Mouse (Mus musculus) forelimb bud, embryonic 11.5 days (tissue): ENCODE measurements around the gene Ddo.

Experiments
- DNase-seq: peaks from one replicate; pipeline ENCODE4 v3.0.0-alpha.2; 2012; ENCODE audit warnings: low read depth, low spot score

The Ddo gene

DNA sequence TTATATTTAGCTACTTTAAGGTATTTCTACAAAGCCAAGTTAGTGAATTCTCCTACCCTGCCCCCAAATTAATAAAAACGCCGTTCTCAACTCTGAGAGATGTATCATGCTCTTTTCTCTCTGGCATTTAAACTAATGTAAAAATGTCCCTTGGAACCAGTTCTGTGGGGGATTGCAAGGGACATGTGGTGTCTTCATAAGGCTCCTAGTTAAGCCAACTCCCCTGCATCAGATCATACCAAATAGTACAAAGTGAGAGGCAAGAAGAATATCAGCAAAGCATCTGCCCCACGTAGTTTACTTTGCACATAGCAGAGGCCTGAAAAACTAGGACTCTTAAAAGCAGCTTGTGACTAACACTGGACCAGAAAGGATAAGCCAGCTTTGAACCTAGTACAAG is 86.9 kb downstream of the Ddo start:
- DNase-seq, result no peak

DNA sequence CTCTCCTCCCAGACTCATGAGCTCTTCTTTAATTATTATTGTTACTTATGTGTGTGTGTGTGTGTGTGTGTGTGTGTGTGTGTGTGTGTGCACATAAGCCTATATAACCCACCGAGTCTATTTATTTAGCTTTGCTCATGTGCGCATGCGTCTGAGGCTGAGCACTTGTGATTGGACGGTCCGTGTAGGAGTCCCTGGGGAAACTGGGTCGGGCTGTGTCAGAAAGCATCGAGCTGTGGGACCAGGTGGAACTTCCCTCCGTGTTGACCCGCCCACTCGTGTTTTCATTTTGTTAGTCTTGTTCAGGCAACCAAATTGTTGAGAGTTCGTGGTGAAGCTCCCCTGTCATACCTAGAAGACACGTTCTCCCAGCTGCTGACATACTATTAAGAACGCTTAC is 88.6 kb downstream of the Ddo start:
- no peak for DNase-seq

DNA sequence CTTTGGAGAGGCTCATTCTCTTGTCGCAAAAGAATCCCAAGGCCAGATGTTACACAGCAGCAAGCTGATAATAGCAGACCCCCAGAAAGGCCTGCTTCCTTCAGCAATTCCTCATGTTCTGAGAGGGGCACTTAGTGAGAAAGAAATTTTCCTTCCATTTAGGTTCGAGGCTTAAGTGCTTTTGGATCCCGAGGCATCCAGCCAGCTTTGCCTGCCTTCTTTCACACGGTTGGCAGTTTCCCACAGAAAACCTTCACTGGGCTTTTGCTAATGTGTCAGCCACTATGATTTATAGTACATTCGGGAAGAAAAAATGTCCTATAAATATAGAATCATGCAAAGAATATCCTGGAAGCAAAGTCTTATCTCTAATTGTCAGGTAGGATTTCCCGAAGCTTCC is 89.3 kb downstream of the Ddo start:
- DNase-seq, result no peak

DNA sequence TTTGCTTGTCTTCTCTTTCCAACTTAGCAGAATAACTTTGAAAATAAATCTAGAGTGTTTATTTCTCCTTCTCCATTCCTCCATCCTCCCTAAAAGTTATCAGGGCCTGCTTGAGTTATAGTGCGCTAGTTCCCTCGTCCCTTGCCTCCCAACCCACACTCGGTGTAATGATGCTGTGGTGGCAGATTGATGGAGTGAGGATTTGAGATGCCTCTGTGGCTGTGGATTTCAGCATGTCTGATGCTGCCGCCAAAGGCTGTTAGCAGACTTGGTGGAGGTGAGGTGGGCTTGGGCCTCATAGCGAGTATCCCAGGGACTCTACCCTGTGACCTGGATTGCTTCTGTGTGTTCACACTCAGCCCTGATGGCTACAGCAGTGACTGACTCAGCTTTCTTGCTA is 91.1 kb downstream of the Ddo start:
- DNase-seq, result no peak

DNA sequence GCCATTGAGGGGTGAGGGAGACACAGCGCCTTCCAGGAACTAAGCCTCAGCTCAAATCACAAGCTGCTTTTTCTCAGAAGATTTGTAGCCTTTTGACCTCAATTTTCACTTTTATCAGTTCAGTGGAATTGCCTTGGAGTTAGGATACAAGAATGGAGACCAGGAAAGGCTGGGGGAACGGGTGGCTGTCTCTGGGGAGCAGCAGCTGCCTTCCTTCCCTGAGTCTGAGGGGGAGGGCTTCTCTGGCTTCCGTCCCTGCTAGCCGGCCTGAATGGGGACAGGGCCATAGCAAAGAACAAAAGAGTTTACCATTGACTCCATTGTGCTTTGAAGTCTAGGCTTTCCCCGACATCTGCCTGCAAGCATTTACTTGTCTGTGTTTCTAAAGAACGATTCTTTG is 94.5 kb downstream of the Ddo start:
- no peak for DNase-seq

DNA sequence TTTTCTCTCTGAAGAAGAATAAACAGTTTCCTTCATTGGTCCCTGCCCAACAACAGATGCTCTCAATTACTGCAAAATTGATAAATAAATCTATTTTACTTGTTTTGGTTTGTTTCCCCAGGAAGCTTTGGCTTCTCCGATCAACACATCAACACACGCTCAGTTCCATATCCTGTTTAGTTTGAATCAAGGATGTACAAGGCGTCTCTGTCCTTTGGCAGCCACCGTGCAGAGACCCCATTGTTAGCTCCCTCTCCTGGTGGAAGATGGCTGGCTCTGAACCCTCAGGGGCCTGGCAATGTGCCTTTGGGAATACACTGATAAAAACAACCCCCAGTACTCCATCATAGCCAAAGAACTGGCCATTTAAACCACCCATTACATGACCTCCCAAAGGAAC is 95.3 kb downstream of the Ddo start:
- no peak for DNase-seq

DNA sequence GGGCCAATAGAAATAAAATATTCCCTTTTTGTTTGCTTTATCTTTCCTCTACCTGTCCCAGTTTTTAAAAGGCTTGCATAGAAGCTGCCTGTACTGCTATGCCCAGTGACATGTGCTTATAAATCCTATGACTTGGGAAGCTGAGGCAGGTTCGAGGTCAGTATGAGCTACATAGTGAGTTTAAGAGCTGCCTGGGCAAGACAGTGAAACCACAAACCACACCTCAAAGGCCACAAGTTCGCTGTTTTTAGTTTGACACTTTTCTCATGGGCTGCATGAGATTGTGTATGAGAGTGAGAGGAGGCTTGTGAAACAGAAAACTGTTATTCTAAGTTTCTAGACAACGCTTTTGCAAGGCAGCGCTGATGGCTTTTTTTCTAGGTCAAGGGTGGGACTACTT is 95.7 kb downstream of the Ddo start:
- DNase-seq, result no peak

DNA sequence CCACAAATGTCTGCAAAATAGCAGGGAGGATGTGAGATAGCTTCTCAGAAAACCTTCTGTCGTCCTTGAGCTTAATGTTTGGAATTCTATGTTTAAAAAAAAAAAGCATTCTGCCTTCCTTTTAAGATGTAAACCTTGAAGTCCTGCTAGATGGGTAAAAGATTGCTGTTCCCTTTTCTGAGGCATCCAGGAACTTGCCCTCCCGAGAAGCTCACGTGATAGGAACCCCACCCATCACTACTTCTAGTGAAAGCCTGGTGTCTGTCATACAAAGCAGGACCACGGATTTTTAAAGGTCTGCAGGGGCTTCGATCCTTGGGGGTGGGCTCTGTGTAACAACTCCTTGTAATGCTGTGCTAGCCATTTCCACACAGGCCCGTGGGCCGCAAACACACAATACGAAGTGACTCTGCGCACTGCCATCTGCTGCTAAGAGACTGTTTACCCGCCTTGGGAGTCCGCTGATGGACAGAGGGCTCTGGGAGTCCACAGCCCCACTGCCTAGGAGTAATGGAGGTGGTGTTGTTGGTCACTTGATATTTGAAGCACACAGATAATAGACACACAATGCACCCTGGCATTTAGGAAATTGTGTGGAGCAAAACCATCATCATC is 96.6 kb downstream of the Ddo start:
- no peak for DNase-seq

DNA sequence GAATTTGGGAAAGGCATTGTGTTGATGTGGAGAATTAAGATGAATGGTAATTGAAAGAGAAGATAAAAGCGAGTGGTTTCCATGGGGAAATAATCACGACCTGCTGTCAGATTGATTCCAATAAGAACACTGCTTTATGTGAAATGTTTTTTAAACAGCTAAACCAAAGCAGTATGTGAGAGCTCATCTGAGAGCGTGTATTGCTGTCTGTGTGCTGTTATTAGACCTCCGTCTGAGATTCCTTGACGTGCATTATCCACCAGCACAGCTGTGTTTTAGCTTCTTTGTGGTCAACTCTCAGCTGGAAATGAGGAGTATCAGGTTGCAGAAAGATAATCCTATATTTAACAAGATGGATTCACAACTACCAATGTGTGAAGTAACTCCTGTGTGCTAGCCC is 97.2 kb downstream of the Ddo start:
- DNase-seq, result peak; percentile 48

DNA sequence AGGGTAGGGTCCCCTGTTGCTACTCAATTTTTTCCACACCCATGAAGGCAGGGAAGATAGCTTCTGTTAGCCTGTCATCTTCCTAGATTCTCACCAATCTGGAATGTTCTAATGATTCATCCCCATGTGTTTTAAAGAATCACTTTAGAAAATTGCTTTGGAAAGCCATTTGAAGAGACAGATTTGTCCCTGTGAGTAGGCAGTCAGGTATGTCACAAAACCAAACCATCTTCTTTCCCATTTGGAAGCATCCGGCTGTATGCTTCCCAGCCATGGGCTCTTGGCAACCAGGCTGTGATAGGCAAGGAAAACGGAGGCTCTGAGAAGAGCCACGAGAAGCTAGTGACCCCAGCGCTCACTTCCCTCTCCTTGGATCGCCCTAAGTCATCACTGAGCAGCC is 100.4 kb downstream of the Ddo start:
- DNase-seq, result no peak
